Mouse (Mus musculus) heart, postnatal 10 days (tissue): Measurements from ENCODE around the gene Shb. TPM values are rescaled to one million over a fixed set of nuclear protein-coding genes. Genes with fewer than 3 reads are reported as not detected.

Experiments
- microRNA-seq, 2 experiments: library from miRNA; unstranded; fragments of <30 nt; microRNA quantifications; one replicate each; pipeline ENCODE4 v1.2.0; 2022
- total RNA-seq, 2 experiments: library from RNA; stranded (reverse); gene quantifications; 2 replicates each; pipeline ENCODE4 v1.2.3; 2021

Shb gene
- total RNA-seq, 2 experiments from 2014 or later = 67.9 to 71.6 TPM

Small RNA genes within 50 kb of the gene (microRNA-seq; reads per million reads assigned to microRNA genes)
- 0 reads per million in 2 experiments for gene Gm22518
- gene Gm25692 = 0 reads per million in 2 experiments

Other genes starting within 250 kb of the Shb start
- 1 to 10 TPM; 4.9 to 6.1 TPM for gene Trmt10b, start 235.3 kb downstream of the Shb start, total RNA-seq
- 10 to 100 TPM; 19.8 to 21.0 TPM for gene Dcaf10, start 190.4 kb downstream of the Shb start, total RNA-seq
- gene Exosc3, start 189.7 kb downstream of the Shb start, total RNA-seq = 10 to 100 TPM; 11.2 to 16.9 TPM
- 100 to 1,000 TPM; 132 to 179 TPM for gene Slc25a51, start 123.7 kb downstream of the Shb start, total RNA-seq